Mouse (Mus musculus) limb, embryonic 13.5 days (tissue): ENCODE measurements around the gene Jam2. TPM values are rescaled to one million over a fixed set of nuclear protein-coding genes. Genes with fewer than 3 reads are reported as not detected.

Source experiments
- ATAC-seq: fragments of 200-750 bp; cut with Nextera tagmentation; 2 replicates; pipeline ENCODE4 v1.8.0; 2017; ENCODE audit warnings: low read depth, moderate number of reproducible peaks, moderate TSS enrichment; ENCODE audit not compliant: low FRiP score
- H3K27ac ChIP-seq: fragments of 300-500 bp; sonication (generic); 2 replicates; pipeline ENCODE4 v1.5.1; 2015; ENCODE audit warnings: inconsistent platforms, mild to moderate bottlenecking, moderate library complexity
- H3K27me3 ChIP-seq: fragments of 300-500 bp; sonication (generic); 2 replicates; pipeline ENCODE4 v1.6.1; 2015; ENCODE audit warnings: mild to moderate bottlenecking, inconsistent platforms
- H3K36me3 ChIP-seq: fragments of 300-500 bp; sonication (generic); 2 replicates; pipeline ENCODE4 v1.6.1; 2015; ENCODE audit warnings: inconsistent platforms, mild to moderate bottlenecking, moderate library complexity
- H3K4me1 ChIP-seq: fragments of 300-500 bp; sonication (generic); 2 replicates; pipeline ENCODE4 v1.6.1; 2015; ENCODE audit warnings: inconsistent platforms
- H3K4me2 ChIP-seq: fragments of 300-500 bp; sonication (generic); replicated peaks from 2 replicates; pipeline ENCODE4 v1.6.1; 2015; ENCODE audit warnings: inconsistent platforms, mild to moderate bottlenecking, moderate library complexity
- H3K4me3 ChIP-seq: fragments of 300-500 bp; sonication (generic); 2 replicates; pipeline ENCODE4 v1.5.1; 2015; ENCODE audit warnings: moderate library complexity, mild to moderate bottlenecking, inconsistent platforms
- H3K9ac ChIP-seq: fragments of 300-500 bp; sonication (generic); 2 replicates; pipeline ENCODE4 v1.6.1; 2015; ENCODE audit warnings: mild to moderate bottlenecking, inconsistent platforms
- H3K9me3 ChIP-seq: fragments of 300-500 bp; sonication (generic); 2 replicates; pipeline ENCODE4 v1.6.1; 2016; ENCODE audit warnings: inconsistent platforms
- WGBS: fragments of 180-500 bp; shearing (Covaris S2); methylation state at CpG from one replicate; pipeline ENCODE4 v1.1.7; 2015; 5-methylcytosine and 5-hydroxymethylcytosine counted together
- polyA plus RNA-seq: library from polyadenylated mRNA; unstranded; fragments of >200 nt; fragmentation: Nextera tagmentation; extraction: Ambion mirVana; gene quantifications from 2 replicates; pipeline ENCODE4 v1.2.1, GENCODE M21; 2015

The Jam2 gene
- polyA plus RNA-seq: 8.1 and 8.5 TPM in 2 replicates

DNA sequence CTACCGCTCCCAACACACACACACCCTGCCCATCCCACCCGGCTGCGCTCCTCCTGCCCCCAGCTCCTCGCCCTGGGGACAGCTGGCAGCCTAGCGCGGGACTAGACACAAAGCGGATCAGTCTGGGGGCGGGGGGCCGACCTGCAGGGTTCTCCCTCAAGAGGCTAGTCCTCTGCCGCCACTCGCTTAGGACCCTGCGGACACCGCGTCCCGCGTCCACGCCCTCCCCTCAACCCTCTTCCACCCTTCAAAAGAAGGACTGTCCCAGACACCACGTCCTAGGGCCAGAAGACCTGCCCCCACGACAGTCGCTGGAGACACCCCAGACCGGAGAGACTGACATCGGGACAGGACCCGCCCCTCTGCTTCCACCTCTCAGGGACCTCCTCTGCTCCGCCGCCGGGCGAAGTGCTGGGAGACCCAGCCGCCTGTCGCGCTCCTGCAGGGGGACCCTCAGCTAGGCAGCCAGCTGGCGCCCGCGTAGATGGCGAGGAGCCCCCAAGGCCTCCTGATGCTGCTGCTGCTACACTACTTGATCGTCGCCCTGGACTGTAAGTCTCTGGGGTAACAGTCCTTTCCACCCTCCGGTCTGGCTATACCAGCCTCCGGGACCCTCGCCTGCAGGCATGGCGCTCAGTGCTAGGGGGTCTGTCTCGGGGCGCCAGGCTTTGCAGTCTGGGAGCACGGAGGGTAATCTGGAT, at the start of gene Jam2:
Gene Jam2 (plus strand): TSS at position 121 of the 701 bp plus-strand sequence.
- H3K27me3 ChIP-seq: peaks cover 32% of the 10 kb centered on the region
- H3K4me2 ChIP-seq: peak within 1 kb of the TSS; percentile 99
- no peaks in the 10 kb centered on the region for H3K36me3 ChIP-seq
- no peak within 1 kb of the TSS; the same call in 1 of the 2 replicates for H3K27ac ChIP-seq
- peak; percentile 81 for ATAC-seq
- H3K9ac ChIP-seq: peak within 1 kb of the TSS; percentile 71
- peaks cover 2% of the 10 kb centered on the region; the same call in 1 of the 2 replicates for H3K9me3 ChIP-seq
- H3K4me1 ChIP-seq: peaks cover 10% of the 10 kb centered on the region
- WGBS: under 1% methylated on average over 43 of the region's 43 CpGs
- peak within 1 kb of the TSS; percentile 66 for H3K4me3 ChIP-seq

DNA sequence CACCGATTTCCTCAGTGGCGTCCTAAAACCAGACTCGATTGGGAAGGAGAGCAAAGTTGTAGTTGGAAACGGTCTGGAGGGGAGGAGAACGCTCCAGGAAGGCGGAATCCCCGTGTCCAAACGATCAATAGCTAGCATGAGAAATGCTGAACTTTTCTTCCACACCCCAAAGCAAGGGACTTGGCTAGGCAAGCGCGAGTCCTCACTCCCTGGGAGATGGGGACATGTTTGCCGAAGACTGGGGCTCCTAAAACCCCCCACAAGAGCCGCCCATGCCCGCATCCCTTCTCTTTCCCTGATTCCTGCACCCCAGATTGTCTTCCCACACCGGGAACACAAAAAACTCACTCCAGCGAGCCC, 39.1 kb upstream of the Jam2 start:
- Histone ChIP-seq H3K9me3 (no peaks in the 10 kb centered on the region), H3K4me2 (peak overlapping the region; percentile 76), H3K36me3 (peaks cover 24% of the 10 kb centered on the region), H3K4me1 (peaks cover 12% of the 10 kb centered on the region), H3K27me3 (no peaks in the 10 kb centered on the region), H3K4me3 (peak overlapping the region; percentile 74), H3K27ac (no peak overlapping the region), H3K9ac (peak overlapping the region; percentile 82)
- under 1% methylated on average over 15 of the region's 15 CpGs for WGBS
- ATAC-seq: peak; percentile 37

DNA sequence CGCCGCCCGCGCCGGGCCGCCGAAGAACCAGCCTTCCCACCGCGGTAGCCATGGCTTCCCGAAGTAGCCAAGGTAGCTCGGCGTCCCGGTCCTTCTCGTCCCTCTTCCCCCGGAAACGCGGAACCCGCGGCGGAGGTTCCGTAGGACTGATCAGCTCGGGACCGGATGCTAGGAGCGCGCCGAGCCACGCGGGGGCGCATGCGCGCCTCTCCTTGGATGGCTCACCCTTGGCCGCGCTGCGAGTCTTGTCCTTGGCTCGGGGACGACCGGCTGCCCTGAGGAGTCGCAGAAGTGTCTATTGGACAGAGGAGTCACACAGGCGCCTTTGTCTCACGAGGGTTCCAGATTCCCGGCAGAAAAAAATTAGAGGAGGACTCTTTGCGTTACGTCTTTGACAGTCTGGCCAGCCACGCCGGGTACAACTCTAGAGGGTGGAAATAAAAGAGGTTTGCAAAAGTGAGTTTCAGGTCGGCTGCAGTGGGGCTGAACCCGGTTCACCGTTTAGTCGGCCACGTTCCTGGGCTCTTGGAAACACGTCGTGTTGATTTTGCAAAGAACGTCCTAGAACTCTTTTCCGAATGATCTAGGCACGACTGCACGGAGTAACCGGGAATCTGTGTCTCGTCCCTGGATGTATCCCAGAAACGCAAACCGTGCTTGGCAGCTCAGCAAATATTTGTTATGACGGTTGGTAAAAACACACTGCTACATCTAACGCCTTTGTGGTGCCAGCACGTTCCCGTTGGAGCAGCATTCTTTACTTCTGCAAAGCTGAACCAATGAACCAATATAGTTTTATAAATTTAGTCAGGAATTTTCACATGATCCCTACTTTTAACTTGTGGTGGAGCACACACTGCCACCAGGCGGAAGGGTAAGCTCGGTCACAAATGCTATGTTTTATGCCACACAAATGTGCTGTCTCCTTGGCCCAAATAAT, 38.5 kb upstream of the Jam2 start, which contains the start of gene Mrpl39:
Gene Mrpl39 (minus strand): TSS at position 577 of the 940 bp plus-strand sequence.
- peaks cover 12% of the 10 kb centered on the region for H3K4me1 ChIP-seq
- H3K4me3 ChIP-seq: peak within 1 kb of the TSS; percentile 74
- under 1% methylated on average over 66 of the region's 66 CpGs for WGBS
- H3K36me3 ChIP-seq: peaks cover 18% of the 10 kb centered on the region
- peak within 1 kb of the TSS; percentile 76 for H3K4me2 ChIP-seq
- H3K9ac ChIP-seq: peak within 1 kb of the TSS; percentile 82
- ATAC-seq: peak; percentile 98
- no peaks in the 10 kb centered on the region for H3K9me3 ChIP-seq
- no peaks in the 10 kb centered on the region for H3K27me3 ChIP-seq
- H3K27ac ChIP-seq: peak within 1 kb of the TSS; percentile 39; the same call in 1 of the 2 replicates

DNA sequence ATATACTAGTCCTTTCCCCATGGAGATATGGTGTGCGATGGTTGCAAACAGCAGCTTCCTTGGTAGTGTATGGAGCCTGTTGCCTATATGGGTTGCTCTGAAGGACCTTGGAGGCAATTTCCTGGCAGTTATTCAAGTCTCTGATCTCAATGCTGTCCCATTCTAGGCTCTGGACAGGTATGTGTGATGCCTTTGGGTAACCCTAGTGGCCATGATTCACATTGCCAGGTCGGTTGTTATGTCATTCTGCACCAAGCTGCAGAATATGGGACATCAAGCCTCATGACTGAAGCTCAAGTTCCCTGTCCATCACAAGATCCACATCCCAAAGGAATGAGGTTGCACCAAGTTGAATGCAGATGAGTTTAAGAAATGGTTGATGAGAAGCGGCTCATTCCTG, 36.6 kb upstream of the Jam2 start:
- no peak for ATAC-seq
- Histone ChIP-seq H3K36me3 (peaks cover 3% of the 10 kb centered on the region; the same call in 1 of the 2 replicates), H3K4me1 (peaks cover 12% of the 10 kb centered on the region), H3K4me3 (no peak overlapping the region), H3K9ac (no peak overlapping the region), H3K4me2 (no peak overlapping the region), H3K27ac (no peak overlapping the region), H3K27me3 (no peaks in the 10 kb centered on the region), H3K9me3 (no peaks in the 10 kb centered on the region)
- WGBS: 81% methylated on average over 3 of the region's 3 CpGs

DNA sequence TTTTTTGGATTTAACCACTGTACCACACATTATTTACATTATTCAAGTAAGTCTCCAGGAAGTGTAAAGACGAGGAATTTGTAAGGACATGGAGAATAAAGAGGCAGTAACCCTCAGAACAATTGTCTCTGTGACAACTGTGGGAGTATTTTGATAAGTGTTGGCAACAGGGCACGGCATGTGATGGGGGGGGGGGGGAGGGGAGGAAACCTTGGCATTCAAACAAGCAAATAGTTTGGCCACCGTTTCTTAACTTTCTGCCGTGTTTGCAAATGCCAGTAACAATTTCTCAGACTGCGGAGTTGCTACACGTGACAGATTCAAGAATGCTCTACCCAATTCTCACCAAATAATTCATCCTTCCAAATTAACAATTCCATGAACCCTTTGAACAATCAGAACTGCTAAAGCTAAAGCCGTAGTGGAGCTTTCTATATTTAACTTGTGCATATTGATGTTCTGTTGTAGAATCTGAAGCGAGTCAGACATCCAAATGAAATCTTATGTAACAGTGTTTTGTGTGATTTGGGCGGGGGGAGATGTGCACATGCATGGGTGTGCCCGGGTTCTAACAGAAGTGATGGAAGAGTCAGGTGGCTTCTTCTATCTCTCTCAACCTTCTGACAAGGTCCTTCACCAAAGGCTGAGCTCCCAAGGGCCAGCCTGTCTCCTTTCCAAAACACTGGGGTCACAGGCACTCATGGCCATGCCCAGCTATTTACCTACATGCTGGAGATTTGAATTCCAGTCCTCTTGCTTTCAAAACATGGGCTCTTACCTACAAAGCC, 29.0 kb upstream of the Jam2 start:
- no peaks in the 10 kb centered on the region for H3K9me3 ChIP-seq
- H3K27ac ChIP-seq: no peak overlapping the region
- no peak overlapping the region for H3K4me2 ChIP-seq
- H3K27me3 ChIP-seq: no peaks in the 10 kb centered on the region
- H3K36me3 ChIP-seq: no peaks in the 10 kb centered on the region
- H3K4me1 ChIP-seq: no peaks in the 10 kb centered on the region
- ATAC-seq: no peak
- no peak overlapping the region for H3K4me3 ChIP-seq
- WGBS: 75% methylated on average over 10 of the region's 10 CpGs
- no peak overlapping the region for H3K9ac ChIP-seq

DNA sequence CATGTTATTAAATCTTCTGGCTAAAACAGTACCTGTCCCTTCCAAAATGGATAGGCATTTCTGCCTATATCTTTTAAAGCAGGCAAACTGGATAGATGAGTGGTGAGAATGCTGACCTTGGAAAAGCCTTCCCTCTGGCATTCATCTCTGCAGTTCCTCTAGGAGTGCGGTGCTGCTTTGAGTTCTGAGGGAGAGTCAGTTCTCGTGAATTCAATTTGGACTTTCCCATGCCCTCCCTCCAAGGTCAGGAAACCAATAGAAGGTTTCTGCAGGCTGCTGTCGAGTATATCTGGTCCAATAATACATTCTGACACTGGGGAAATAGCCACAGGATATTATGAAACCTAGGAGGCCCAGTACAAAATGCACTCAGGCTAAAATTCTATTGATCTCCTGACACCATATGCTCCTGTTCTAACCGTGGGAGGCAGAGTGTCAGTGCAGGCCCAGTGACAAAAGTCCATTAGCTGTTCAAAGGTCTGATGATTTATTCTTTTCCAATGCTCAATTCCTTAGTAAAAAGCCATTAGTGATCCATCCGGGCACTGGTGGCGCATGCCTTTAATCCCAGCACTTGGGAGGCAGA, 28.1 kb upstream of the Jam2 start:
- no peaks in the 10 kb centered on the region for H3K4me1 ChIP-seq
- no peak overlapping the region for H3K27ac ChIP-seq
- H3K36me3 ChIP-seq: no peaks in the 10 kb centered on the region
- 75% methylated on average over 6 of the region's 6 CpGs for WGBS
- H3K27me3 ChIP-seq: no peaks in the 10 kb centered on the region
- H3K4me3 ChIP-seq: no peak overlapping the region
- ATAC-seq: no peak
- no peak overlapping the region for H3K9ac ChIP-seq
- H3K9me3 ChIP-seq: no peaks in the 10 kb centered on the region
- H3K4me2 ChIP-seq: no peak overlapping the region

DNA sequence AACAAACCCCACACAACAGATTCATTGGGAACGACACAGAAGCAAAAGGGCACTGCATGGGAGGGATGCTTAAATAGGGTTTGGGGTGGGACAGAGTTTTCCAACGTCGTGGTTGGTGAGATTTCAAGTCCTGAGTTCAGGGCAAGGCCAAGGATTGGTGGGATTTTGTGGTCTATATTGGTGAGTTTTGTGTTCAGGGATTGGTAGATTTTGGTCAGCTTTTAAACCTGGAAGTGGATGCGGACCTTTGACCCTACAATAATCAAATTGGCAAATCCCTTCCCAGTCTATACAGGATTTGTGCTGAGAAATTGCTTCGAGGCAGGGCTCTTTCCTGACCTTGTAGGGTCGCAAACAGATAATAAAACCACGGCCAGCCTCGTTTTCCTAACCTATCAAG, 6.0 kb upstream of the Jam2 start:
- Histone ChIP-seq H3K4me1 (no peaks in the 10 kb centered on the region), H3K36me3 (no peaks in the 10 kb centered on the region), H3K27me3 (peaks cover 4% of the 10 kb centered on the region), H3K9me3 (no peaks in the 10 kb centered on the region), H3K4me2 (no peak overlapping the region), H3K27ac (no peak overlapping the region), H3K4me3 (no peak overlapping the region), H3K9ac (no peak overlapping the region)
- no peak for ATAC-seq
- 81% methylated on average over 8 of the region's 8 CpGs for WGBS

DNA sequence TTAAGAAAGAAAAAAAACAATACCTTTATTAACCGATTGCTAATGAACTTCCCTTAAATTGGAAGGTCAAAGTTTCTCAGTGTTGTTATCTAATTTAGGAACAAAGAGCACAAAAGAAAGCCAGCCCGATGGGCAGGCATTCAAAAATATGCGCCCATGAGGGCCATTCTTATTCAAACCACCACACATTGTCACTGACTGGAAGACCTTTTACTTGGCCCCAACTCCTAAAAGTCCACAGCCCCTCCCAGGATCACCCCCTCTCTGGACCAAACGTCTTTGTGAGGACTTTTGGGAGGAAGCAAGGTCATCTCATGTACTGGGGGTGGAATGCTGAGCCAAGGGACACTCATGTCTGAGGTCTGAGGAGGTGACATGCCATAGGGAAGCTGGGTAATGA, 4.7 kb upstream of the Jam2 start:
- Histone ChIP-seq H3K9me3 (no peaks in the 10 kb centered on the region), H3K4me1 (0 out of 2 replicates have a peak, but pooled peaks cover 7% of the 10 kb centered on the region), H3K27ac (no peak overlapping the region), H3K4me3 (no peak overlapping the region), H3K27me3 (peaks cover 9% of the 10 kb centered on the region), H3K4me2 (no peak overlapping the region), H3K36me3 (no peaks in the 10 kb centered on the region), H3K9ac (no peak overlapping the region)
- no peak for ATAC-seq
- 66% methylated on average over 4 of the region's 4 CpGs for WGBS

DNA sequence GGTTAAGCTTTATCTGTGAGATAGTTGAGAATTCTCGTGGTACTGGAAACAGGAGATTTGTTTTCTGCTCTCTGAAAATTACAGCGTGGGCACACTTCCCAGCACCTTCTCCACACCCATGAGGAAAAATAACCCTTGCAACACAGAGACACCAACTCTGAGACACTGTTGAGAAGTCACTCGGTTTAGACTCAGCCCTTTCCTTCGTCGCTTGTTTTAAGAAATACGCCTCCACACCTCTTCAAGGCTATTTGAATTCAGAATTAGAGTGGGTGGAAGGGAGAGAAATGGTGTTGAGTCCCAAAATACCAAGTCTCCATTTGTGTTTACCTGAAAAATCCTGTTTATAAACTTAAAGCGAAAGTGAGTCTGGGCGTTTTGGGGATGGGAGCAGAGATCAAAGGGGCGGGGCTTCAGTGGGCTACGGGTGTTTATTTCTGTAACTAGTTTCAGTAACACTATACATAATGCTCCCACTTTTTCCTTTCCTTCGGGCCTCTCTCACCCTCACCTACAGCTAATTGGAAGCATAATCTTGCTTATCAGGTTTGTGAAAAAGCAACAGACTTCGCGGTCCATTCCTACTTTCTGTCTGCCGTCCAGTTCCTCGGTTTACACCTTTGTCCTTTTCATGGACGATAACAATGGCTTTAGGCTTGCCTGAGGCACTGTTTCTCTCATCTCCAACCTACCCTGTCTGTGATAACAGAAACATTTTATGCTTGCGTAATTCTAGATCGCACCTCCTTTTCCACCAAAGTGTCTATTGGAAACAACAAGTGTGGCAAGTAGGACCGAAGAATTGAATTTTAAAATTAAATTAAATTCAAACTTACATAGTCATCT, 4.1 kb upstream of the Jam2 start:
- no peak overlapping the region for H3K27ac ChIP-seq
- no peak overlapping the region for H3K4me3 ChIP-seq
- H3K4me1 ChIP-seq: peaks cover 9% of the 10 kb centered on the region
- no peak overlapping the region for H3K9ac ChIP-seq
- peaks cover 14% of the 10 kb centered on the region for H3K27me3 ChIP-seq
- no peaks in the 10 kb centered on the region for H3K9me3 ChIP-seq
- no peak for ATAC-seq
- 90% methylated on average over 19 of the region's 19 CpGs for WGBS
- no peak overlapping the region for H3K4me2 ChIP-seq
- H3K36me3 ChIP-seq: no peaks in the 10 kb centered on the region

DNA sequence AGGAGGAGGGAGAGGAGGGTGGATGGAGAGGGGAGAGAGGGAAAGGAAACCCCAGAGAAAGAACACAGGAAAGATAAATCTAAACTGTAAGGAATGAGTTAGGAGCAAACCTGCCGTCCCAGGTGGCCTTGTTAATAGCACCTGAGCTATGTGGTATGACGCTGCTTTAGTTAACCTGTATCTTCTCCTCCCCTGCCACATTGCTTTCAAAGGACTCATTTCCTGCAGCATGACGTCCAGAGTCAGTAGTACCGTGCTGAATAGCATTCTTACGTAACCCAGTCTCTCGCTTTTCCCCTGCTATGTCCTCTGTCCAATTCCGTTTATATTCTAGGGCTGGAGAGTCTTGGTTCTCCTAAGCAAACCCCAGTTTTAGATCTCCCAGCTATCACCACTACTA, 3.0 kb upstream of the Jam2 start:
- ATAC-seq: no peak
- H3K9me3 ChIP-seq: no peaks in the 10 kb centered on the region

DNA sequence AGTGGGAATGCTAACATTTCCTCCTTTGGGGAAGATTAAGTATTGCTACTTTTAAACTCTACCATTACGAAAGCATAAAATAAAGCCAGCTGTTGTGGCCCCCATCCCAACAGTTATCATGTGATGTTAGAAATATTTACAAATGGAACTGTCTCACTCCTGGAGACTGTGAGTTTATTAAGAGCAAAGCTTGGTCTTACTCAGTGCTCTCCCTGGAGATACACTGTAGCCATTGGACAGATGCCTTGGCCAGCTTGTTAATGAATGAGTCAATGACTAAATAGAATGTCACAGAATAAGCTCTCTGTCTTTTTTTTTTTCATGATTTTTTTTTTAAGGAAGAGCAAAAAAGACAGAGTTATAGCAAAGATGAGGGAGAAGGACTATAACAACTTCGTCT, 2.5 kb upstream of the Jam2 start:
- Histone ChIP-seq H3K27me3 (peaks cover 29% of the 10 kb centered on the region), H3K9ac (no peak overlapping the region), H3K4me3 (no peak overlapping the region), H3K36me3 (no peaks in the 10 kb centered on the region), H3K4me2 (no peak overlapping the region), H3K9me3 (no peaks in the 10 kb centered on the region), H3K4me1 (peaks cover 10% of the 10 kb centered on the region), H3K27ac (no peak overlapping the region)
- 85% methylated on average over 2 of the region's 2 CpGs for WGBS
- ATAC-seq: no peak

More for the DNA sequence above, 3.0 kb upstream of the Jam2 start:
- no peak overlapping the region for H3K9ac ChIP-seq
- H3K27ac ChIP-seq: no peak overlapping the region
- H3K4me3 ChIP-seq: no peak overlapping the region
- peaks cover 10% of the 10 kb centered on the region for H3K4me1 ChIP-seq
- no peaks in the 10 kb centered on the region for H3K36me3 ChIP-seq
- WGBS: 85% methylated on average over 7 of the region's 7 CpGs
- H3K4me2 ChIP-seq: no peak overlapping the region
- H3K27me3 ChIP-seq: peaks cover 23% of the 10 kb centered on the region
